Mouse (Mus musculus) midbrain, embryonic 13.5 days (tissue): ENCODE measurements around the gene Aco2. TPM values are rescaled to one million over a fixed set of nuclear protein-coding genes. Genes with fewer than 3 reads are reported as not detected.

Source experiments
- ATAC-seq: fragments of 200-750 bp; cut with Nextera tagmentation; 2 replicates; pipeline ENCODE4 v1.8.0; 2017; ENCODE audit warnings: mild to moderate bottlenecking, moderate TSS enrichment, moderate library complexity
- H3K27ac ChIP-seq: fragments of 300-500 bp; sonication (generic); 2 replicates; pipeline ENCODE4 v1.5.1; 2015; ENCODE audit warnings: inconsistent platforms, mild to moderate bottlenecking, moderate library complexity
- H3K27me3 ChIP-seq: fragments of 300-500 bp; sonication (generic); 2 replicates; pipeline ENCODE4 v1.6.1; 2015; ENCODE audit warnings: mild to moderate bottlenecking, inconsistent platforms
- H3K36me3 ChIP-seq: fragments of 300-500 bp; sonication (generic); 2 replicates; pipeline ENCODE4 v1.6.1; 2015; ENCODE audit warnings: mild to moderate bottlenecking, inconsistent platforms
- H3K4me1 ChIP-seq: fragments of 300-500 bp; sonication (generic); replicated peaks from 2 replicates; pipeline ENCODE4 v1.6.1; 2015; ENCODE audit warnings: inconsistent platforms
- H3K4me2 ChIP-seq: fragments of 300-500 bp; sonication (generic); replicated peaks from 2 replicates; pipeline ENCODE4 v1.6.1; 2015; ENCODE audit warnings: moderate library complexity, mild to moderate bottlenecking, inconsistent platforms
- H3K4me3 ChIP-seq: fragments of 300-500 bp; sonication (generic); replicated peaks from 2 replicates; pipeline ENCODE4 v1.5.1; 2015; ENCODE audit warnings: mild to moderate bottlenecking, inconsistent platforms
- H3K9ac ChIP-seq: fragments of 300-500 bp; sonication (generic); replicated peaks from 2 replicates; pipeline ENCODE4 v1.6.1; 2015; ENCODE audit warnings: mild to moderate bottlenecking, inconsistent platforms
- H3K9me3 ChIP-seq: fragments of 300-500 bp; sonication (generic); 2 replicates; pipeline ENCODE4 v1.6.1; 2016; ENCODE audit warnings: mild to moderate bottlenecking, inconsistent platforms
- WGBS: fragments of 180-500 bp; shearing (Covaris S2); methylation state at CpG from one replicate; pipeline ENCODE4 v1.1.7; 2015; 5-methylcytosine and 5-hydroxymethylcytosine counted together
- polyA plus RNA-seq: library from polyadenylated mRNA; unstranded; fragments of >200 nt; fragmentation: Nextera tagmentation; extraction: Ambion mirVana; gene quantifications from 2 replicates; pipeline ENCODE4 v1.2.1, GENCODE M21; 2015

Aco2 gene
- polyA plus RNA-seq, 1 experiment from 2014 or later = 221 TPM

GRCm38 (mm10) chr15:81847861-81848260 lies 24.2 kb upstream of the Aco2 start:
- Histone ChIP-seq H3K36me3 (peaks cover 44% of the 10 kb centered on the region), H3K27ac (no peak overlapping the region), H3K27me3 (no peaks in the 10 kb centered on the region), H3K4me3 (no peak overlapping the region), H3K9me3 (no peaks in the 10 kb centered on the region), H3K9ac (no peak overlapping the region), H3K4me1 (no peaks in the 10 kb centered on the region), H3K4me2 (no peak overlapping the region)
- 89% methylated on average over 5 of the region's 5 CpGs for WGBS
- no peak for ATAC-seq

- Histone ChIP-seq H3K9me3 (no peaks in the 10 kb centered on the region), H3K27me3 (no peaks in the 10 kb centered on the region), H3K4me1 (no peaks in the 10 kb centered on the region), H3K4me3 (no peak overlapping the region), H3K9ac (no peak overlapping the region), H3K27ac (no peak overlapping the region), H3K36me3 (peaks cover 44% of the 10 kb centered on the region), H3K4me2 (no peak overlapping the region)
- WGBS = 41% methylated on average over 7 of the region's 7 CpGs
- no peak for ATAC-seq
Measured at GRCm38 (mm10) chr15:81848301-81848700, 23.8 kb upstream of the Aco2 start.

- Histone ChIP-seq H3K27ac (no peak overlapping the region), H3K36me3 (peaks cover 44% of the 10 kb centered on the region), H3K4me3 (no peak overlapping the region), H3K27me3 (no peaks in the 10 kb centered on the region), H3K4me1 (no peaks in the 10 kb centered on the region), H3K9me3 (no peaks in the 10 kb centered on the region), H3K4me2 (no peak overlapping the region), H3K9ac (no peak overlapping the region)
- 0 out of 2 replicates have a peak, but pooled peaks have one; percentile 30 for ATAC-seq
- 88% methylated on average over 9 of the region's 9 CpGs for WGBS
Measured at GRCm38 (mm10) chr15:81849104-81849503, 23.0 kb upstream of the Aco2 start.

- Histone ChIP-seq H3K9ac (no peak overlapping the region), H3K4me2 (no peak overlapping the region), H3K27me3 (no peaks in the 10 kb centered on the region), H3K4me3 (no peak overlapping the region), H3K27ac (no peak overlapping the region), H3K4me1 (peaks cover 12% of the 10 kb centered on the region), H3K9me3 (no peaks in the 10 kb centered on the region), H3K36me3 (peaks cover 44% of the 10 kb centered on the region)
- no peak for ATAC-seq
- 87% methylated on average over 14 of the region's 14 CpGs for WGBS
Measured at GRCm38 (mm10) chr15:81850718-81851117, 21.4 kb upstream of the Aco2 start.

- H3K4me2 ChIP-seq = no peak overlapping the region
- H3K36me3 ChIP-seq = peaks cover 44% of the 10 kb centered on the region
- H3K4me3 ChIP-seq = no peak overlapping the region
- H3K4me1 ChIP-seq = peaks cover 15% of the 10 kb centered on the region
- no peak overlapping the region for H3K27ac ChIP-seq
- WGBS = 96% methylated on average over 15 of the region's 15 CpGs
- H3K27me3 ChIP-seq = no peaks in the 10 kb centered on the region
- no peaks in the 10 kb centered on the region for H3K9me3 ChIP-seq
- no peak for ATAC-seq
- no peak overlapping the region for H3K9ac ChIP-seq
Measured at GRCm38 (mm10) chr15:81851375-81851774, 20.7 kb upstream of the Aco2 start.

GRCm38 (mm10) chr15:81852411-81853000 lies 19.6 kb upstream of the Aco2 start:
- no peak overlapping the region for H3K4me3 ChIP-seq
- 0 out of 2 replicates have a peak overlapping the region, but pooled peaks have one; percentile 41 for H3K9ac ChIP-seq
- WGBS = 93% methylated on average over 9 of the region's 9 CpGs
- H3K9me3 ChIP-seq = no peaks in the 10 kb centered on the region
- H3K36me3 ChIP-seq = peaks cover 37% of the 10 kb centered on the region
- H3K4me1 ChIP-seq = peaks cover 27% of the 10 kb centered on the region
- ATAC-seq = no peak
- no peak overlapping the region for H3K27ac ChIP-seq
- no peaks in the 10 kb centered on the region for H3K27me3 ChIP-seq
- H3K4me2 ChIP-seq = no peak overlapping the region

GRCm38 (mm10) chr15:81853081-81853480 lies 19.0 kb upstream of the Aco2 start:
- H3K27me3 ChIP-seq = no peaks in the 10 kb centered on the region
- H3K4me1 ChIP-seq = peaks cover 27% of the 10 kb centered on the region
- WGBS = 92% methylated on average over 7 of the region's 7 CpGs
- peaks cover 34% of the 10 kb centered on the region for H3K36me3 ChIP-seq
- ATAC-seq = no peak
- no peak overlapping the region for H3K4me3 ChIP-seq
- no peak overlapping the region for H3K27ac ChIP-seq
- H3K4me2 ChIP-seq = no peak overlapping the region
- no peak overlapping the region for H3K9ac ChIP-seq
- no peaks in the 10 kb centered on the region for H3K9me3 ChIP-seq

- Histone ChIP-seq H3K36me3 (peaks cover 9% of the 10 kb centered on the region), H3K4me2 (peak overlapping the region; percentile 96), H3K4me1 (peaks cover 48% of the 10 kb centered on the region), H3K9me3 (no peaks in the 10 kb centered on the region), H3K27me3 (no peaks in the 10 kb centered on the region), H3K9ac (peak overlapping the region; percentile 86), H3K4me3 (peak overlapping the region; percentile 94), H3K27ac (peak overlapping the region; percentile 92)
- peak; percentile 95 for ATAC-seq
- WGBS = under 1% methylated on average over 28 of the region's 28 CpGs
Measured at GRCm38 (mm10) chr15:81856030-81856790, 15.9 kb upstream of the Aco2 start.

GRCm38 (mm10) chr15:81856938-81857723 lies 15.0 kb upstream of the Aco2 start:
- H3K4me2 ChIP-seq = peak overlapping the region; percentile 96

GRCm38 (mm10) chr15:81857724-81858116 lies 14.4 kb upstream of the Aco2 start:
- Histone ChIP-seq H3K27me3 (no peaks in the 10 kb centered on the region), H3K27ac (peak overlapping the region; percentile 92), H3K9me3 (no peaks in the 10 kb centered on the region), H3K4me2 (peak overlapping the region; percentile 96), H3K9ac (peak overlapping the region; percentile 86), H3K4me3 (peak overlapping the region; percentile 94), H3K36me3 (no peaks in the 10 kb centered on the region), H3K4me1 (peaks cover 48% of the 10 kb centered on the region)
- WGBS = 0% methylated on average over 33 of the region's 33 CpGs
- 0 out of 2 replicates have a peak, but pooled peaks have one; percentile 6 for ATAC-seq

More at GRCm38 (mm10) chr15:81856938-81857723, 15.0 kb upstream of the Aco2 start:
- Histone ChIP-seq H3K4me1 (peaks cover 48% of the 10 kb centered on the region), H3K27ac (peak overlapping the region; percentile 92), H3K36me3 (peaks cover under 1% of the 10 kb centered on the region; the same call in 1 of the 2 replicates), H3K9me3 (no peaks in the 10 kb centered on the region), H3K4me3 (peak overlapping the region; percentile 94), H3K27me3 (no peaks in the 10 kb centered on the region), H3K9ac (peak overlapping the region; percentile 86)
- no peak for ATAC-seq
- WGBS = 0% methylated on average over 14 of the region's 14 CpGs

- no peaks in the 10 kb centered on the region for H3K36me3 ChIP-seq
- peak overlapping the region; percentile 96 for H3K4me2 ChIP-seq
- peak; percentile 25; the same call in 1 of the 2 replicates for ATAC-seq
- peak overlapping the region; percentile 86 for H3K9ac ChIP-seq
- WGBS = 0% methylated on average over 23 of the region's 23 CpGs
- H3K9me3 ChIP-seq = no peaks in the 10 kb centered on the region
- H3K27ac ChIP-seq = peak overlapping the region; percentile 92
- H3K4me1 ChIP-seq = peaks cover 48% of the 10 kb centered on the region
- no peaks in the 10 kb centered on the region for H3K27me3 ChIP-seq
- H3K4me3 ChIP-seq = peak overlapping the region; percentile 94
Measured at GRCm38 (mm10) chr15:81858138-81858516, 14.0 kb upstream of the Aco2 start.
